Mouse (Mus musculus): ENCODE data around the gene Epb41l1. TPM values are rescaled to one million over a fixed set of nuclear protein-coding genes. Genes with fewer than 3 reads are reported as not detected.

The Epb41l1 gene
- total and polyA plus RNA-seq, 3 experiments, result 7.3 to 8.2 (median 7.6) TPM

DNA sequence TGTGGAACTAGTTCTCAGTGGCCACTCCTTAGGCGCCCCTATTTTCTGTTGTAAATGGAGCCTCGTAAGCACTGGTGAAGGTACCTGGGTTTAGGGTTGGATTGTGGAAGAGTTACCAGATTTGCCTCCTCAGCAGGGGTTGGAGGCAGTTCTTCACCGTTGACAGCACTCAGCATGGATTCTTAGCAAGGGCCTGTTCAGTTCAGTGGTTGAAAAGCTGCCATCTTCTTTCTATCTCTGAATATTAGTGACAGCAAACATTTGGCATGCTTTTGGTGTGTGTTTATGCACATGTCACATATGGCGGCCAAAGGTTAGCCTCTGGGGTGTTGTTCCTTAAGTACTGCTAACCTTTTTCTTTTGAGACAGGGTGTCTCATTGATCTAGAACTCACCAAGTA lies 131.7 kb downstream of the Epb41l1 start:
- TF ChIP-seq POLR2A (IDR thresholded peaks at IDR 0.05; ENCODE audit: insufficient read depth, low read depth, low read length) (no peak), EP300 (IDR thresholded peaks at IDR 0.05; ENCODE audit: insufficient read depth, low read depth, low read length) (no peak), CTCF (IDR thresholded peaks at IDR 0.05) (no peak)
- WGBS, result 91% methylated on average over 4 of the region's 4 CpGs
- Histone ChIP-seq H3K4me1 (ENCODE audit: control insufficient read depth, insufficient read depth, low read length) (peaks cover 4% of the 10 kb centered on the region), H3K9ac (ENCODE audit: low read depth, low read length) (no peak overlapping the region), H3K36me3 (ENCODE audit: control insufficient read depth, insufficient read depth, low read length) (peaks cover 5% of the 10 kb centered on the region; the same call in 1 of the 2 replicates), H3K27ac (no peak overlapping the region), H3K79me2 (replicated peaks; ENCODE audit: control insufficient read depth, insufficient read depth, low read length) (peaks cover 2% of the 10 kb centered on the region), H3K27me3 (ENCODE audit: control insufficient read depth, insufficient read depth, low read length) (no peaks in the 10 kb centered on the region), H3K4me3 (no peak overlapping the region)
- intact Hi-C loops (cut with DNase I), result no loop called here
- no peak for DNase-seq

GRCm38 (mm10) chr2:156561808-156562207 lies 141.1 kb downstream of the Epb41l1 start:
- no peaks in the 10 kb centered on the region for H3K36me3 ChIP-seq (ENCODE audit: control insufficient read depth, insufficient read depth, low read length)
- 27% methylated on average over 2 of the region's 2 CpGs for WGBS
- H3K79me2 ChIP-seq (replicated peaks; ENCODE audit: control insufficient read depth, insufficient read depth, low read length), result no peaks in the 10 kb centered on the region
- no peaks in the 10 kb centered on the region for H3K27me3 ChIP-seq (ENCODE audit: control insufficient read depth, insufficient read depth, low read length)
- intact Hi-C loops (cut with DNase I), result no loop called here
- peaks cover 6% of the 10 kb centered on the region for H3K4me1 ChIP-seq (ENCODE audit: control insufficient read depth, insufficient read depth, low read length)
- H3K27ac ChIP-seq, result no peak overlapping the region
- no peak overlapping the region for H3K9ac ChIP-seq (ENCODE audit: low read depth, low read length)
- DNase-seq, result no peak
- H3K4me3 ChIP-seq, result no peak overlapping the region
- no peak for TF ChIP-seq EP300 (IDR thresholded peaks at IDR 0.05; ENCODE audit: insufficient read depth, low read depth, low read length)
- TF ChIP-seq CTCF (IDR thresholded peaks at IDR 0.05), result no peak
- no peak for TF ChIP-seq POLR2A (IDR thresholded peaks at IDR 0.05; ENCODE audit: insufficient read depth, low read depth, low read length)

DNA sequence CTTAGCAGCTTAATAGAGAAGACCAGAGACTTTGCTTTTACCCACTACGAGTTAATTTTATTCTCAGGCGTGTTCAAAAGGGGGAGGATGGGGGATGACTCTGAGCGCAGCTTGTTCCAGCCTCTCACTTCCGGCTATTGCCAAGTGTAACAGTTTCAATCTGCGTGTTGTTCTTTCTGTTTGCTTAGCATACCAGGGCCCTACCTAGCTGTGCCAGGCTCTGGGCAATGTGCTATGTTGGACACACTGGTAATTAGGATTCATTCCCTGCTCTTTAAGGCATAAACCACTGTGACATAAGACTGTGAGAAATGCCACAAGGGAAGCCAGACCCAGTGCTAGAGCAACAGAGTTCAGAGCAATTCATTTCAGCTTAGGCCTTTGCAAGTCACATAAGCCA lies 142.8 kb downstream of the Epb41l1 start:
- Histone ChIP-seq H3K9ac (ENCODE audit: low read depth, low read length) (no peak overlapping the region), H3K27ac (no peak overlapping the region), H3K4me3 (no peak overlapping the region), H3K36me3 (ENCODE audit: control insufficient read depth, insufficient read depth, low read length) (no peaks in the 10 kb centered on the region), H3K27me3 (ENCODE audit: control insufficient read depth, insufficient read depth, low read length) (no peaks in the 10 kb centered on the region), H3K79me2 (replicated peaks; ENCODE audit: control insufficient read depth, insufficient read depth, low read length) (no peaks in the 10 kb centered on the region), H3K4me1 (ENCODE audit: control insufficient read depth, insufficient read depth, low read length) (peaks cover 6% of the 10 kb centered on the region)
- WGBS, result 52% methylated on average over 5 of the region's 5 CpGs
- intact Hi-C loops (cut with DNase I), result no loop called here
- TF ChIP-seq CTCF (IDR thresholded peaks at IDR 0.05) (no peak), POLR2A (IDR thresholded peaks at IDR 0.05; ENCODE audit: insufficient read depth, low read depth, low read length) (no peak), EP300 (IDR thresholded peaks at IDR 0.05; ENCODE audit: insufficient read depth, low read depth, low read length) (no peak)
- DNase-seq, result no peak

GRCm38 (mm10) chr2:156566512-156566911 lies 145.8 kb downstream of the Epb41l1 start:
- intact Hi-C loops (cut with DNase I), result no loop called here
- H3K27ac ChIP-seq, result no peak overlapping the region
- DNase-seq, result no peak
- H3K27me3 ChIP-seq (ENCODE audit: control insufficient read depth, insufficient read depth, low read length), result no peaks in the 10 kb centered on the region
- TF ChIP-seq EP300 (IDR thresholded peaks at IDR 0.05; ENCODE audit: insufficient read depth, low read depth, low read length), result no peak
- no peak for TF ChIP-seq CTCF (IDR thresholded peaks at IDR 0.05)
- no peak for TF ChIP-seq POLR2A (IDR thresholded peaks at IDR 0.05; ENCODE audit: insufficient read depth, low read depth, low read length)
- H3K9ac ChIP-seq (ENCODE audit: low read depth, low read length), result no peak overlapping the region
- no peaks in the 10 kb centered on the region for H3K36me3 ChIP-seq (ENCODE audit: control insufficient read depth, insufficient read depth, low read length)
- H3K79me2 ChIP-seq (replicated peaks; ENCODE audit: control insufficient read depth, insufficient read depth, low read length), result no peaks in the 10 kb centered on the region
- H3K4me3 ChIP-seq, result no peak overlapping the region
- WGBS, result 85% methylated on average over 2 of the region's 2 CpGs
- peaks cover 6% of the 10 kb centered on the region for H3K4me1 ChIP-seq (ENCODE audit: control insufficient read depth, insufficient read depth, low read length)

- Histone ChIP-seq H3K9ac (ENCODE audit: low read depth, low read length) (no peak overlapping the region), H3K4me1 (ENCODE audit: control insufficient read depth, insufficient read depth, low read length) (peaks cover 4% of the 10 kb centered on the region), H3K27ac (no peak overlapping the region), H3K27me3 (ENCODE audit: control insufficient read depth, insufficient read depth, low read length) (no peaks in the 10 kb centered on the region), H3K36me3 (ENCODE audit: control insufficient read depth, insufficient read depth, low read length) (no peaks in the 10 kb centered on the region), H3K79me2 (replicated peaks; ENCODE audit: control insufficient read depth, insufficient read depth, low read length) (no peaks in the 10 kb centered on the region), H3K4me3 (no peak overlapping the region)
- DNase-seq, result no peak
- TF ChIP-seq POLR2A (IDR thresholded peaks at IDR 0.05; ENCODE audit: insufficient read depth, low read depth, low read length) (no peak), EP300 (IDR thresholded peaks at IDR 0.05; ENCODE audit: insufficient read depth, low read depth, low read length) (no peak), CTCF (IDR thresholded peaks at IDR 0.05) (no peak)
- WGBS, result 91% methylated on average over 7 of the region's 7 CpGs
- intact Hi-C loops (cut with DNase I), result no loop called here
Measured at GRCm38 (mm10) chr2:156568647-156569046, 147.9 kb downstream of the Epb41l1 start.

GRCm38 (mm10) chr2:156569261-156569660 lies 148.6 kb downstream of the Epb41l1 start:
- peaks cover 2% of the 10 kb centered on the region; the same call in 1 of the 2 replicates for H3K4me1 ChIP-seq (ENCODE audit: control insufficient read depth, insufficient read depth, low read length)
- no peak for TF ChIP-seq POLR2A (IDR thresholded peaks at IDR 0.05; ENCODE audit: insufficient read depth, low read depth, low read length)
- TF ChIP-seq CTCF (IDR thresholded peaks at IDR 0.05), result no peak
- TF ChIP-seq EP300 (IDR thresholded peaks at IDR 0.05; ENCODE audit: insufficient read depth, low read depth, low read length), result no peak
- H3K9ac ChIP-seq (ENCODE audit: low read depth, low read length), result no peak overlapping the region
- WGBS, result 98% methylated on average over 3 of the region's 3 CpGs
- intact Hi-C loops (cut with DNase I), result no loop called here
- no peaks in the 10 kb centered on the region for H3K27me3 ChIP-seq (ENCODE audit: control insufficient read depth, insufficient read depth, low read length)
- H3K27ac ChIP-seq, result no peak overlapping the region
- H3K4me3 ChIP-seq, result no peak overlapping the region
- H3K36me3 ChIP-seq (ENCODE audit: control insufficient read depth, insufficient read depth, low read length), result no peaks in the 10 kb centered on the region
- H3K79me2 ChIP-seq (replicated peaks; ENCODE audit: control insufficient read depth, insufficient read depth, low read length), result no peaks in the 10 kb centered on the region
- no peak for DNase-seq

All from heart, adult 2 months (tissue).